Mouse (Mus musculus) heart, embryonic 14.5 days (tissue): ENCODE measurements around the gene Filip1l. TPM values are rescaled to one million over a fixed set of nuclear protein-coding genes. Genes with fewer than 3 reads are reported as not detected.

Experiments used
- ATAC-seq: fragments of 200-750 bp; cut with Nextera tagmentation; 2 replicates; pipeline ENCODE4 v1.8.0; 2017; ENCODE audit warnings: low read depth, moderate TSS enrichment; ENCODE audit not compliant: insufficient number of reproducible peaks, insufficient read depth, low FRiP score
- H3K27ac ChIP-seq, 2 experiments: fragments of 200-500 bp in 1 of 2; fragments of 300-500 bp in 1 of 2; sonication (generic) in 1 of 2; replicated peaks in 1 of 2; 2 replicates each; pipeline ENCODE4 v1.5.1; 2012 to 2014; ENCODE audit warnings: low read depth in 2 of 2, low read length in 2 of 2, control low read depth in 1 of 2, mild to moderate bottlenecking in 1 of 2, mixed read lengths in 1 of 2; ENCODE audit not compliant: control insufficient read depth in 1 of 2, insufficient read depth in 1 of 2
- H3K27me3 ChIP-seq: fragments of 300-500 bp; sonication (generic); 2 replicates; pipeline ENCODE4 v1.6.1; 2014; ENCODE audit warnings: mild to moderate bottlenecking, low read length, control low read depth; ENCODE audit not compliant: control insufficient read depth, insufficient read depth
- H3K36me3 ChIP-seq: fragments of 300-500 bp; sonication (generic); 2 replicates; pipeline ENCODE4 v1.6.1; 2014; ENCODE audit warnings: mild to moderate bottlenecking, control low read depth, low read length, mixed read lengths; ENCODE audit not compliant: control insufficient read depth, insufficient read depth
- H3K4me1 ChIP-seq, 2 experiments: fragments of 200-500 bp in 1 of 2; fragments of 300-500 bp in 1 of 2; sonication (generic) in 1 of 2; 2 replicates each; pipeline ENCODE4 v1.6.1; 2012 to 2014; ENCODE audit warnings: low read length in 2 of 2, control low read depth in 1 of 2, mixed read lengths in 1 of 2; ENCODE audit not compliant: control insufficient read depth in 2 of 2, insufficient read depth in 2 of 2
- H3K4me2 ChIP-seq: fragments of 300-500 bp; sonication (generic); 2 replicates; pipeline ENCODE4 v1.6.1; 2014; ENCODE audit warnings: mild to moderate bottlenecking, low read length
- H3K4me3 ChIP-seq, 2 experiments: fragments of 200-500 bp in 1 of 2; fragments of 300-500 bp in 1 of 2; sonication (generic) in 1 of 2; 2 replicates each; pipeline ENCODE4 v1.5.1; 2012 to 2014; ENCODE audit warnings: low read length in 2 of 2, mild to moderate bottlenecking in 2 of 2, control low read depth in 1 of 2, low read depth in 1 of 2, moderate library complexity in 1 of 2; ENCODE audit not compliant: control insufficient read depth in 1 of 2, insufficient read depth in 1 of 2
- H3K9ac ChIP-seq: fragments of 300-500 bp; sonication (generic); 2 replicates; pipeline ENCODE4 v1.6.1; 2014; ENCODE audit warnings: mild to moderate bottlenecking, low read length
- H3K9me3 ChIP-seq: fragments of 300-500 bp; sonication (generic); 2 replicates; pipeline ENCODE4 v1.6.1; 2016; ENCODE audit warnings: low read length, control low read depth; ENCODE audit not compliant: control insufficient read depth
- WGBS: fragments of 180-500 bp; shearing (Covaris S2); extraction: QIAGEN DNeasy Blood & Tissue Kit; methylation state at CpG from one replicate; pipeline ENCODE4 v1.1.7; 2014; 5-methylcytosine and 5-hydroxymethylcytosine counted together
- polyA plus RNA-seq: library from polyadenylated mRNA; unstranded; fragments of >200 nt; fragmentation: Nextera tagmentation; extraction: Ambion mirVana; gene quantifications from 2 replicates; pipeline ENCODE4 v1.2.1, GENCODE M21; 2014

Filip1l gene
- polyA plus RNA-seq, 1 experiment from 2014 or later = 27.7 TPM

DNA sequence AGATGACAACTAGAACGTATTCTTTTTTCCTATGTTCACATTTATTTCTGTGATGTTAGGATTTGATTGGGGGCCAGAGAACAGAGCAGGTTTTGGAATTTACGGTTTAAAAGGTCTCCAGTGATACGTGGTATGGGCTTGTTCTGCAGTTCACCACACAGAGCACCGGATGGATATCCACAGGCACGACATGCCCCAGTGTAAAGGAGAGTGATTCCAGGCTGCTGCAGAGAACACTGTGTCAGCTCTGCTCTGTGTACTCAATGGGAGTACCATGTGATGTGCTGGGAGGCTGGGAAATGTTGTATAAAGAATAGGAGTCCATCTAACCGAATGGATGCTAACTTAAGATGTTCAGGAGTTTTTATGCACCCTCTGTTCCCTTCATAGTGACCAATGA lies 1.0 kb downstream of the Filip1l start:
- Histone ChIP-seq H3K36me3 (no peaks in the 10 kb centered on the region), H3K4me3 (peak overlapping the region in 1 of 2 experiments; percentile 30; a peak in 1 of 4 replicates), H3K27me3 (no peaks in the 10 kb centered on the region), H3K9ac (peak overlapping the region; percentile 72; the same call in 1 of the 2 replicates), H3K27ac (peak overlapping the region in 1 of 2 experiments; percentile 84; a peak in 1 of 4 replicates), H3K4me1 (peaks cover 11 to 37% of the 10 kb centered on the region in 2 experiments), H3K4me2 (peak overlapping the region; percentile 62), H3K9me3 (no peaks in the 10 kb centered on the region)
- WGBS = 43% methylated on average over 6 of the region's 6 CpGs
- no peak for ATAC-seq

DNA sequence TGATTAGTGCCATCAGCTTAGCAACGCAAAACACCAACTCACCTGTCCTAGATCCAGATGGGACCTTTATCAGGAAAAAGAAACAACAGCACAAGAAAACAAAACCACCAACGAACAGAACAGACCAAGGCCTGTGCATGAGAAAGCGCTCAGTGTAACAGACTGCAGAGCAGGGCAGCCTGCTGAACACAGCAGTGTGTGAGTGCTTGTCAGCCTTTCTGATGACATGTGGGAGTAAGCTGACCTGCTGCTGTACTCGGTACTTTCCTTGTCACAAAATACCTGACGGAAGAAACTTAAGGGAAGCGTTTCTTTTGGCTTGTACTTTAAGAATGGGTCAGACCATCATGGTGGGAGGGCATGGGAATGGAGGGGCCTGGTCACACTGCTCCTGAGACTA lies 3.6 kb downstream of the Filip1l start:
- peaks cover 11 to 32% of the 10 kb centered on the region in 2 experiments for H3K4me1 ChIP-seq
- H3K4me3 ChIP-seq = no peak overlapping the region
- peak overlapping the region; percentile 13; the same call in 1 of the 2 replicates for H3K9ac ChIP-seq
- no peaks in the 10 kb centered on the region for H3K27me3 ChIP-seq
- 25% methylated on average over 6 of the region's 6 CpGs for WGBS
- H3K4me2 ChIP-seq = peak overlapping the region; percentile 34
- H3K9me3 ChIP-seq = no peaks in the 10 kb centered on the region
- H3K36me3 ChIP-seq = no peaks in the 10 kb centered on the region
- ATAC-seq = no peak
- peak overlapping the region; percentile 50 to 65 for H3K27ac ChIP-seq

DNA sequence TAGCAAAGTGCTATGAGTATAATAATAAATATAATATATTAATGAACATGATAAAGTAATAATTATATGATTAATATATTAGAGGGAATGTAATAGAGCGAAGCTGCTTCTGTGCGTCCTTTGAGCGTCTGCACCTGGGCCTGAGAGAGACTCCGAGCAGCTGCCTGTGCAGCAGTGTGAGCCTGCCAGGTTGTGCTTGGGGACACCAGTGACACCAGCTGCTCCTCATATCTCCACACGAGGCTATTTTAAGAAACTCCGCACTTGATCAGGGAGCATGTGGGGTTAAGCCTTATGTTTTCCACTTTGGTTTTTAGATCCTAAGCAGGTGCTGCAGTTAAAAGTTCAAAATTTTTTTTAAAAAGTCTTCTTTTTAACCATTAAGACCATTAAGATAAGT lies 4.1 kb downstream of the Filip1l start:
- 39% methylated on average over 6 of the region's 6 CpGs for WGBS
- ATAC-seq = 0 out of 2 replicates have a peak, but pooled peaks have one; percentile 40
- no peak overlapping the region for H3K4me3 ChIP-seq
- no peaks in the 10 kb centered on the region for H3K9me3 ChIP-seq
- H3K4me1 ChIP-seq = peaks cover 11 to 31% of the 10 kb centered on the region in 2 experiments
- no peaks in the 10 kb centered on the region for H3K27me3 ChIP-seq
- no peaks in the 10 kb centered on the region for H3K36me3 ChIP-seq
- H3K9ac ChIP-seq = no peak overlapping the region
- peak overlapping the region in 1 of 2 experiments; percentile 65; a peak in 2 of 4 replicates for H3K27ac ChIP-seq
- H3K4me2 ChIP-seq = peak overlapping the region; percentile 34

DNA sequence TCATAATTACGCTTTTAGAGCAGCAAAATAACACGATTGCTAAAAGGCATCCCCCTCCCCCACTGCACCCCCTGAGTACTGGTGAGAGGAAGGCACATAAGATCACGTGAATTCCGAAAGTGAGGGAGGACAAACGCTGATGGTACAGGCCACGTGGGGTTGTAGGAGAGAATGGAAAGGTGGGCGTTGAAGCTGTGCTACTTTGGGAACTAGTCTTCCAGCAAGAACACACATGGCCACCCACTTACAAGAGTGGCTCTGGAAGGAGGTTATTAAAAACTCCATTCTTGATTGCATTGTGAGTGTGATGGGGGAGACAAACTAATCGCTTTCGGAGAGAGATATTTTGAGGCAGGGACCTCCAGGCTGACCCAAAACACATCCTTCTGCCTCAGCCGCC lies 6.4 kb downstream of the Filip1l start:
- WGBS = 86% methylated on average over 10 of the region's 10 CpGs
- Histone ChIP-seq H3K9me3 (no peaks in the 10 kb centered on the region), H3K4me3 (no peak overlapping the region), H3K27ac (no peak overlapping the region), H3K4me2 (no peak overlapping the region), H3K9ac (no peak overlapping the region), H3K4me1 (peaks cover 8 to 32% of the 10 kb centered on the region in 2 experiments), H3K27me3 (no peaks in the 10 kb centered on the region), H3K36me3 (no peaks in the 10 kb centered on the region)
- ATAC-seq = no peak

DNA sequence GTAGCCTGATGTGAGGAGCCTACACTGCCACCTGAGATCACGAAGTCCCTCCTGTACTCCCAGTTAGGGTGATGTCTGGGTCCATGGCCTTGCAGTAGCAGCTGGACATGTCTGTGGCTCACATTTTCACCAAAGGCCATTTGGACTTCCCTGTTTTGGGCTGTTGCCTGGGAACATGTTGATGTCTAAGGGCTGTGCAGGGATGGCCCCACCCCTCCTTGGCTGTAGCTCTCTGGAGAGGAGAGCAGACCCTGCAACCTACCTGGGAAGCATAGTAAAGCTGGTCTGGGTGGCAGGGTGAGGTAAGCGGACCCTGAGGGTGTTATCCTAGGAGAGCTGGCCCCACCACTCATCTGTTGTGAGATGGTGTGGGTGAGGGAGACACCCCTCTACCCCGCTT lies 7.9 kb downstream of the Filip1l start:
- Histone ChIP-seq H3K9me3 (no peaks in the 10 kb centered on the region), H3K36me3 (no peaks in the 10 kb centered on the region), H3K27me3 (no peaks in the 10 kb centered on the region), H3K9ac (no peak overlapping the region), H3K4me3 (no peak overlapping the region), H3K4me2 (no peak overlapping the region), H3K27ac (no peak overlapping the region), H3K4me1 (peaks cover 8 to 27% of the 10 kb centered on the region in 2 experiments)
- ATAC-seq = no peak; the same call in 1 of the 2 replicates
- 91% methylated on average over 3 of the region's 3 CpGs for WGBS

DNA sequence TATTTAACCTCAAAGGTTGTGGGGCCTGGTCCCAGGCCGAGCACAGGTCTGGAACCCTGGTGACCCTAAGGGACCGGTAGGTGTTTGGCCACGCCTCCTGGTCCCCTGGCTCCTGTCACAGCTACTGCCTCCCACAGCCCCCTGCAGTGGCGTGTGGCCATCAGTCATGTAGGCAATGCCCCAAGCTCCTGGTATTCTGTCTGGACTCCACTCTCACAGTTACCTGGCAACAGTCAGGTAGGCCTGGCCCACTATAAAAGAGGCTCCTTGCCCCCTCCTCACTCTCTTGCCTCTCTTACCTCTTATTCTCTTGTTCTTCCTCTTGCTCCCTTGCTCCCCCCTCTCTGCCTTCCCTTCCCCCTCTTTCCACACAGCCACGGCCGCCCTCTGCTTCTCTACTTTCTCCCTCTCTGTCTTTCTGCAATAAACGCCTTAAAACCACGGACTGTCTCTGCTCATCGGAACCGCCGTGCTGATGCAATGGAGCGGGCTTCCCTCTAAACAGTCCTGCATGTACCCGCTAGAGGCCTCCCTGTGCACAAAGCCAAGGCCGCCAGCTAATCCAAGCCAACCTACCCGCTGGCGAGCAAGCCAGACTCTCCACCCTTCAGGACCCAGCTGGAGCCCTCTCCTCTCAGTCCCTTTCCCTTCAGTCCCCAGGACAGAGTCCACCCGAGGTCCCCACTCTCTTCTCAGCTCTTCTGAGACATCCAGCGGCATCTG lies 9.9 kb downstream of the Filip1l start:
- 29% methylated on average over 18 of the region's 18 CpGs for WGBS
- Histone ChIP-seq H3K27ac (no peak overlapping the region; a peak in 1 of 4 replicates), H3K9me3 (no peaks in the 10 kb centered on the region), H3K27me3 (no peaks in the 10 kb centered on the region), H3K4me1 (peaks cover 4 to 10% of the 10 kb centered on the region in 2 experiments), H3K4me2 (peak overlapping the region; percentile 63), H3K9ac (peak overlapping the region; percentile 54), H3K4me3 (peak overlapping the region; percentile 10 to 22; a peak in 3 of 4 replicates), H3K36me3 (no peaks in the 10 kb centered on the region)
- peak; percentile 70; the same call in 1 of the 2 replicates for ATAC-seq

DNA sequence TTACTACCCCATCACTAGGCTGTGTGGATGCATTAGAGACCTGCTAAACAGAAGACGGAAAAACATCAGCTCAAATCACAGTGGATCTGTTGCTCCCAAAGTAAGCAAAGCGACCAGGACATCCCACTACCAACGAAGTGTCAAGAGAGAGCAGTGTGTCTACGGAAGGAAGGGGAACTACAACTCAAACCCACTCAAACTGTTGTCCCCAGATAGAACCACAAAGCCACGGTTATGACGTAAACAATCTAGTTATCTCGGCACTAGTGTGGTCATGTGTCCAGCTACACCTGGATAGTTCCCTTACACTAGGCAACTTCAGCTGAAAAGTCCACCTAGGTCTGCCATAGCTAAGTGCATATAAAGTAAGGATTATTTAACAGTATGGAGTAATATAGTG lies 11.6 kb downstream of the Filip1l start:
- no peak for ATAC-seq
- 80% methylated on average over 7 of the region's 7 CpGs for WGBS

More for the DNA sequence above, 11.6 kb downstream of the Filip1l start:
- no peak overlapping the region for H3K27ac ChIP-seq
- H3K4me1 ChIP-seq = peaks cover 6 to 10% of the 10 kb centered on the region in 2 experiments
- no peaks in the 10 kb centered on the region for H3K27me3 ChIP-seq
- no peaks in the 10 kb centered on the region for H3K9me3 ChIP-seq
- no peak overlapping the region for H3K4me2 ChIP-seq
- H3K4me3 ChIP-seq = no peak overlapping the region
- H3K36me3 ChIP-seq = no peaks in the 10 kb centered on the region
- no peak overlapping the region for H3K9ac ChIP-seq
